Mouse (Mus musculus): ENCODE measurements around the gene Esrrg. TPM values are rescaled to one million over a fixed set of nuclear protein-coding genes. Genes with fewer than 3 reads are reported as not detected.

Gene Esrrg
- polyA plus RNA-seq, 1 experiment from 2014 or later, result 1.0 TPM

- 62% methylated on average over 8 of the region's 8 CpGs for WGBS
- no peak overlapping the region for H3K4me3 ChIP-seq (replicated peaks)
- no peak overlapping the region for H3K27ac ChIP-seq (replicated peaks)
- no peaks in the 10 kb centered on the region for H3K4me1 ChIP-seq
- no peak for ATAC-seq (ENCODE audit: insufficient number of reproducible peaks, low FRiP score, low TSS enrichment, low read depth)
- no peak overlapping the region for H3K9ac ChIP-seq
- H3K36me3 ChIP-seq, result no peaks in the 10 kb centered on the region
- no peaks in the 10 kb centered on the region for H3K9me3 ChIP-seq (replicated peaks)
- H3K27me3 ChIP-seq, result no peaks in the 10 kb centered on the region
- no peak overlapping the region for H3K4me2 ChIP-seq (replicated peaks)
These were observed 279.6 kb downstream of the Esrrg start for GRCm38 (mm10) chr1:187888142-187888541.

- Histone ChIP-seq H3K9me3 (replicated peaks) (no peaks in the 10 kb centered on the region), H3K27ac (replicated peaks) (no peak overlapping the region), H3K9ac (no peak overlapping the region), H3K4me1 (no peaks in the 10 kb centered on the region), H3K36me3 (no peaks in the 10 kb centered on the region), H3K27me3 (no peaks in the 10 kb centered on the region), H3K4me3 (replicated peaks) (no peak overlapping the region), H3K4me2 (replicated peaks) (no peak overlapping the region)
- WGBS, result 93% methylated on average over 4 of the region's 4 CpGs
- ATAC-seq (ENCODE audit: insufficient number of reproducible peaks, low FRiP score, low TSS enrichment, low read depth), result no peak
These were observed 280.5 kb downstream of the Esrrg start for GRCm38 (mm10) chr1:187889096-187889495.

GRCm38 (mm10) chr1:187891262-187891661 lies 282.7 kb downstream of the Esrrg start:
- Histone ChIP-seq H3K36me3 (no peaks in the 10 kb centered on the region), H3K4me2 (replicated peaks) (no peak overlapping the region), H3K9ac (no peak overlapping the region), H3K4me3 (replicated peaks) (no peak overlapping the region), H3K4me1 (no peaks in the 10 kb centered on the region), H3K27me3 (no peaks in the 10 kb centered on the region), H3K9me3 (replicated peaks) (no peaks in the 10 kb centered on the region), H3K27ac (replicated peaks) (no peak overlapping the region)
- ATAC-seq (ENCODE audit: insufficient number of reproducible peaks, low FRiP score, low TSS enrichment, low read depth), result no peak
- 67% methylated on average over 9 of the region's 9 CpGs for WGBS

- no peak overlapping the region for H3K27ac ChIP-seq (replicated peaks)
- no peaks in the 10 kb centered on the region for H3K4me1 ChIP-seq
- no peak for ATAC-seq (ENCODE audit: insufficient number of reproducible peaks, low FRiP score, low TSS enrichment, low read depth)
- 13% methylated on average over 1 of the region's 1 CpGs for whole genome bisulfite sequencing
- H3K4me3 ChIP-seq (replicated peaks), result no peak overlapping the region
- no peak overlapping the region for H3K4me2 ChIP-seq (replicated peaks)
- no peak overlapping the region for H3K9ac ChIP-seq
- no peaks in the 10 kb centered on the region for H3K9me3 ChIP-seq (replicated peaks)
- H3K36me3 ChIP-seq, result no peaks in the 10 kb centered on the region
- no peaks in the 10 kb centered on the region for H3K27me3 ChIP-seq
These were observed 286.9 kb downstream of the Esrrg start for GRCm38 (mm10) chr1:187895459-187895858.

GRCm38 (mm10) chr1:187896291-187896690 lies 287.7 kb downstream of the Esrrg start:
- H3K4me3 ChIP-seq (replicated peaks), result no peak overlapping the region
- H3K9me3 ChIP-seq (replicated peaks), result no peaks in the 10 kb centered on the region
- 85% methylated on average over 3 of the region's 3 CpGs for WGBS
- H3K27ac ChIP-seq (replicated peaks), result no peak overlapping the region
- H3K27me3 ChIP-seq, result no peaks in the 10 kb centered on the region
- ATAC-seq (ENCODE audit: insufficient number of reproducible peaks, low FRiP score, low TSS enrichment, low read depth), result no peak
- no peak overlapping the region for H3K4me2 ChIP-seq (replicated peaks)
- H3K36me3 ChIP-seq, result no peaks in the 10 kb centered on the region
- H3K9ac ChIP-seq, result no peak overlapping the region
- H3K4me1 ChIP-seq, result no peaks in the 10 kb centered on the region

- Histone ChIP-seq H3K27me3 (no peaks in the 10 kb centered on the region), H3K9me3 (replicated peaks) (no peaks in the 10 kb centered on the region), H3K9ac (no peak overlapping the region), H3K4me1 (no peaks in the 10 kb centered on the region), H3K27ac (replicated peaks) (no peak overlapping the region), H3K4me2 (replicated peaks) (no peak overlapping the region), H3K36me3 (no peaks in the 10 kb centered on the region), H3K4me3 (replicated peaks) (no peak overlapping the region)
- 90% methylated on average over 7 of the region's 7 CpGs for WGBS
- ATAC-seq (ENCODE audit: insufficient number of reproducible peaks, low FRiP score, low TSS enrichment, low read depth), result no peak
These were observed 288.3 kb downstream of the Esrrg start for GRCm38 (mm10) chr1:187896910-187897309.

GRCm38 (mm10) chr1:187899541-187899940 lies 290.9 kb downstream of the Esrrg start:
- WGBS, result 57% methylated on average over 4 of the region's 4 CpGs

GRCm38 (mm10) chr1:187900756-187901155 lies 292.2 kb downstream of the Esrrg start:
- no peak overlapping the region for H3K4me2 ChIP-seq (replicated peaks)
- no peak for ATAC-seq (ENCODE audit: insufficient number of reproducible peaks, low FRiP score, low TSS enrichment, low read depth)

More at GRCm38 (mm10) chr1:187899541-187899940, 290.9 kb downstream of the Esrrg start:
- Histone ChIP-seq H3K9me3 (replicated peaks) (no peaks in the 10 kb centered on the region), H3K9ac (no peak overlapping the region), H3K4me3 (replicated peaks) (no peak overlapping the region), H3K27me3 (no peaks in the 10 kb centered on the region), H3K4me1 (no peaks in the 10 kb centered on the region), H3K36me3 (no peaks in the 10 kb centered on the region), H3K4me2 (replicated peaks) (no peak overlapping the region), H3K27ac (replicated peaks) (no peak overlapping the region)
- no peak for ATAC-seq (ENCODE audit: insufficient number of reproducible peaks, low FRiP score, low TSS enrichment, low read depth)

GRCm38 (mm10) chr1:187902176-187902575 lies 293.6 kb downstream of the Esrrg start:
- Histone ChIP-seq H3K4me3 (replicated peaks) (no peak overlapping the region), H3K9me3 (replicated peaks) (no peaks in the 10 kb centered on the region), H3K36me3 (no peaks in the 10 kb centered on the region), H3K4me1 (no peaks in the 10 kb centered on the region), H3K4me2 (replicated peaks) (no peak overlapping the region), H3K27me3 (no peaks in the 10 kb centered on the region), H3K9ac (no peak overlapping the region), H3K27ac (replicated peaks) (no peak overlapping the region)
- WGBS, result 62% methylated on average over 3 of the region's 3 CpGs
- ATAC-seq (ENCODE audit: insufficient number of reproducible peaks, low FRiP score, low TSS enrichment, low read depth), result no peak

More at GRCm38 (mm10) chr1:187900756-187901155, 292.2 kb downstream of the Esrrg start:
- Histone ChIP-seq H3K36me3 (no peaks in the 10 kb centered on the region), H3K9ac (no peak overlapping the region), H3K9me3 (replicated peaks) (no peaks in the 10 kb centered on the region), H3K4me3 (replicated peaks) (no peak overlapping the region), H3K4me1 (no peaks in the 10 kb centered on the region), H3K27me3 (no peaks in the 10 kb centered on the region), H3K27ac (replicated peaks) (no peak overlapping the region)
- 48% methylated on average over 6 of the region's 6 CpGs for WGBS

GRCm38 (mm10) chr1:187904731-187905130 lies 296.1 kb downstream of the Esrrg start:
- ATAC-seq (ENCODE audit: insufficient number of reproducible peaks, low FRiP score, low TSS enrichment, low read depth), result no peak
- Histone ChIP-seq H3K27me3 (no peaks in the 10 kb centered on the region), H3K4me3 (replicated peaks) (no peak overlapping the region), H3K4me1 (0 out of 2 replicates have a peak, but pooled peaks cover 6% of the 10 kb centered on the region), H3K27ac (replicated peaks) (no peak overlapping the region), H3K9me3 (replicated peaks) (no peaks in the 10 kb centered on the region), H3K9ac (no peak overlapping the region), H3K4me2 (replicated peaks) (no peak overlapping the region), H3K36me3 (no peaks in the 10 kb centered on the region)
- 61% methylated on average over 4 of the region's 4 CpGs for WGBS

GRCm38 (mm10) chr1:187907407-187907806 lies 298.8 kb downstream of the Esrrg start:
- no peaks in the 10 kb centered on the region for H3K27me3 ChIP-seq
- no peak overlapping the region for H3K4me3 ChIP-seq (replicated peaks)
- no peaks in the 10 kb centered on the region for H3K36me3 ChIP-seq
- H3K9me3 ChIP-seq (replicated peaks), result no peaks in the 10 kb centered on the region
- no peak overlapping the region for H3K9ac ChIP-seq
- 56% methylated on average over 7 of the region's 7 CpGs for WGBS
- H3K4me2 ChIP-seq (replicated peaks), result no peak overlapping the region
- H3K27ac ChIP-seq (replicated peaks), result no peak overlapping the region
- H3K4me1 ChIP-seq, result 0 out of 2 replicates have a peak, but pooled peaks cover 6% of the 10 kb centered on the region
- ATAC-seq (ENCODE audit: insufficient number of reproducible peaks, low FRiP score, low TSS enrichment, low read depth), result no peak

GRCm38 (mm10) chr1:187907871-187908270 lies 299.3 kb downstream of the Esrrg start:
- Histone ChIP-seq H3K9ac (no peak overlapping the region), H3K36me3 (no peaks in the 10 kb centered on the region), H3K4me3 (replicated peaks) (no peak overlapping the region), H3K27me3 (no peaks in the 10 kb centered on the region), H3K9me3 (replicated peaks) (no peaks in the 10 kb centered on the region), H3K27ac (replicated peaks) (no peak overlapping the region), H3K4me2 (replicated peaks) (no peak overlapping the region), H3K4me1 (0 out of 2 replicates have a peak, but pooled peaks cover 6% of the 10 kb centered on the region)
- peak; percentile 82 for ATAC-seq (ENCODE audit: insufficient number of reproducible peaks, low FRiP score, low TSS enrichment, low read depth)
- WGBS, result 6% methylated on average over 3 of the region's 3 CpGs

All from embryonic facial prominence, embryonic 15.5 days (tissue).